Comparison of ENCODE assay signal across 21 mouse cellular contexts in the genomic region with DNA sequence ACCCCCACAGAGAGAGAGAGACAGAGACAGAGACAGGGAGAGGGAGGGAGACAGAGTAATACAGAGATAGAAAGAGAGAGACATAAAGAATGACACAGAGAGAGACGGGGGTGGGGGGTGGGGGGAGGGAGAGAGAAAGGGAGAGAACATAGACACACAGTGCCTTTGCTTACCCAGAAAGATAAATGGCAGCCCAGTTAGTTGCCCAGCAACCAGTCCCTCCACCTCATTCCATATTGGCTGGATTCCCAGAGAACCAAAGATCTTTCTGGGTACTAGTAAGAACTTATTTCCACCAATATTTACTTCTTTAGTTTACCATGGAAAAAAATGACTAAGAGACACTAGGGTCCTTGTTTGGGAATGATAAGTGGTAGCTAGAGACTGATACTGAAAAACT.
DNase-seq lines count a peak whose midpoint lies in the region; ATAC-seq and TF ChIP-seq lines count a peak whose summit lies in the region.
"Had no signal": no experiment of that assay in that cellular context is flagged by ENCODE, and none has a peak within 500 bp of the region (broad histone marks: within the 10 kb centered on the region; RNA-seq: fewer than 3 reads in every experiment).

No protein-coding gene starts in this region.

- 0 out of 2 replicates have a peak overlapping the region, but pooled peaks have one; percentile 5 for H3K27ac ChIP-seq in heart, embryonic 13.5 days (replicated peaks)
- H3K27ac ChIP-seq in heart, embryonic 11.5 days (ENCODE audit: low read depth, low read length): no peak overlapping the region
- H3K27ac ChIP-seq in lung, embryonic 14.5 days (ENCODE audit: low read depth): no peak overlapping the region
- no peak overlapping the region for H3K27ac ChIP-seq in lung, postnatal 0 days (ENCODE audit: low read length)
- H3K27ac ChIP-seq: embryonic facial prominence, embryonic 10.5 days; forebrain, embryonic 12.5 days; heart, adult 2 months; limb, embryonic 15.5 days; midbrain, embryonic 15.5 days had no signal

- WGBS in heart, embryonic 13.5 days: 13% methylated on average over 1 of the region's 1 CpGs
- WGBS in heart, embryonic 11.5 days (ENCODE audit: insufficient replicate concordance): 50% methylated on average over 1 of the region's 1 CpGs
- WGBS in lung, embryonic 14.5 days: 9% methylated on average over 1 of the region's 1 CpGs
- WGBS in lung, postnatal 0 days: 33% methylated on average over 1 of the region's 1 CpGs

- H3K27me3 ChIP-seq in heart, embryonic 13.5 days (replicated peaks): no peaks in the 10 kb centered on the region
- no peaks in the 10 kb centered on the region for H3K27me3 ChIP-seq in heart, embryonic 11.5 days (ENCODE audit: control insufficient read depth, insufficient read depth, low read length)
- no peaks in the 10 kb centered on the region for H3K27me3 ChIP-seq in lung, embryonic 14.5 days (ENCODE audit: insufficient read depth, low read length)
- no peaks in the 10 kb centered on the region for H3K27me3 ChIP-seq in lung, postnatal 0 days (replicated peaks; ENCODE audit: insufficient read depth, low read length)
- H3K27me3 ChIP-seq: forebrain, embryonic 12.5 days; limb, embryonic 15.5 days; midbrain, embryonic 15.5 days; Patski had no signal

- DNase-seq in lung, embryonic 14.5 days: peak; percentile 83
- no peak for DNase-seq in lung, postnatal 0 days (ENCODE audit: low spot score)
- DNase-seq in 3T3-L1 (ENCODE audit: low read depth, low spot score) (peak; percentile 20), adipocyte (ENCODE audit: low spot score) (peak; percentile 39)
- DNase-seq in kidney, adult 11 months: no peak
- DNase-seq: cerebellum, adult 8-10 months; gastrocnemius, postnatal 25 days; heart, adult 2 months; heart, postnatal 10 days; kidney, adult 9 months; kidney, postnatal 36 days; lung, adult 18-20 months; right cerebral cortex, adult 18-20 months; thymus, postnatal 36 days had no signal

- H3K9me3 ChIP-seq in heart, embryonic 13.5 days: no peaks in the 10 kb centered on the region
- no peaks in the 10 kb centered on the region for H3K9me3 ChIP-seq in heart, embryonic 11.5 days (replicated peaks; ENCODE audit: control insufficient read depth, low read length)
- no peaks in the 10 kb centered on the region for H3K9me3 ChIP-seq in lung, embryonic 14.5 days (ENCODE audit: low read depth, low read length)
- H3K9me3 ChIP-seq in lung, postnatal 0 days (ENCODE audit: low read length): no peaks in the 10 kb centered on the region
- H3K9me3 ChIP-seq: embryonic facial prominence, embryonic 10.5 days; forebrain, embryonic 12.5 days; limb, embryonic 15.5 days; midbrain, embryonic 15.5 days had no signal

- TF ChIP-seq CTCF in lung, embryonic 14.5 days (IDR thresholded peaks at IDR 0.05; ENCODE audit: low read depth): no peak
- TF ChIP-seq CTCF in lung, postnatal 0 days (IDR thresholded peaks at IDR 0.05): no peak

- H3K36me3 ChIP-seq in heart, embryonic 13.5 days: no peaks in the 10 kb centered on the region
- H3K36me3 ChIP-seq in heart, embryonic 11.5 days (ENCODE audit: control insufficient read depth, insufficient read depth, low read length): no peaks in the 10 kb centered on the region
- H3K36me3 ChIP-seq in lung, embryonic 14.5 days (ENCODE audit: insufficient read depth): no peaks in the 10 kb centered on the region
- H3K36me3 ChIP-seq in lung, postnatal 0 days (ENCODE audit: insufficient read depth, low read length): no peaks in the 10 kb centered on the region
- H3K36me3 ChIP-seq: embryonic facial prominence, embryonic 10.5 days; forebrain, embryonic 12.5 days; limb, embryonic 15.5 days; midbrain, embryonic 15.5 days had no signal

- peaks cover 18% of the 10 kb centered on the region for H3K4me1 ChIP-seq in heart, embryonic 13.5 days
- H3K4me1 ChIP-seq in heart, embryonic 11.5 days (ENCODE audit: control insufficient read depth, insufficient read depth, low read length): no peaks in the 10 kb centered on the region
- H3K4me1 ChIP-seq in lung, embryonic 14.5 days (ENCODE audit: insufficient read depth): no peaks in the 10 kb centered on the region; the same call in 1 of the 2 replicates
- H3K4me1 ChIP-seq in lung, postnatal 0 days (ENCODE audit: insufficient read depth, low read depth, low read length): no peaks in the 10 kb centered on the region

- no peak overlapping the region for H3K4me2 ChIP-seq in heart, embryonic 13.5 days
- no peak overlapping the region for H3K4me2 ChIP-seq in heart, embryonic 11.5 days
- H3K4me2 ChIP-seq in lung, embryonic 14.5 days: no peak overlapping the region
- no peak overlapping the region for H3K4me2 ChIP-seq in lung, postnatal 0 days (replicated peaks; ENCODE audit: low read depth, low read length)
- H3K4me2 ChIP-seq: forebrain, embryonic 12.5 days; limb, embryonic 15.5 days; midbrain, embryonic 15.5 days had no signal

- TF ChIP-seq EP300 in lung, postnatal 0 days (IDR thresholded peaks at IDR 0.05): no peak

- no peak overlapping the region for H3K4me3 ChIP-seq in heart, embryonic 13.5 days
- H3K4me3 ChIP-seq in heart, embryonic 11.5 days (ENCODE audit: low read depth, low read length): no peak overlapping the region
- H3K4me3 ChIP-seq in lung, embryonic 14.5 days (ENCODE audit: low read depth, low read length): no peak overlapping the region
- H3K4me3 ChIP-seq in lung, postnatal 0 days (ENCODE audit: low read depth, low read length): no peak overlapping the region
- H3K4me3 ChIP-seq: embryonic facial prominence, embryonic 10.5 days; forebrain, embryonic 12.5 days; heart, adult 2 months; limb, embryonic 15.5 days; midbrain, embryonic 15.5 days had no signal

- no peak overlapping the region for H3K9ac ChIP-seq in heart, embryonic 13.5 days
- H3K9ac ChIP-seq in heart, embryonic 11.5 days (ENCODE audit: low read depth, low read length): no peak overlapping the region
- H3K9ac ChIP-seq in lung, embryonic 14.5 days: no peak overlapping the region
- H3K9ac ChIP-seq in lung, postnatal 0 days (replicated peaks; ENCODE audit: low read depth): no peak overlapping the region
- H3K9ac ChIP-seq: forebrain, embryonic 12.5 days; limb, embryonic 15.5 days; midbrain, embryonic 15.5 days had no signal

- no peak for ATAC-seq in heart, embryonic 13.5 days (ENCODE audit: extremely low read depth, insufficient number of reproducible peaks, low FRiP score, low TSS enrichment)
- no peak for ATAC-seq in heart, embryonic 11.5 days (replicated peaks; ENCODE audit: insufficient number of reproducible peaks, low FRiP score, low TSS enrichment)
- ATAC-seq in lung, embryonic 14.5 days (ENCODE audit: insufficient read depth): peak; percentile 76
- no peak for ATAC-seq in lung, postnatal 0 days
- ATAC-seq: midbrain, embryonic 15.5 days; Patski had no signal

Comparison
In these comparisons a context has a peak if more than half of its experiments do, and no peak if none do; other contexts are left out.
1. DNase-seq: peak in lung, embryonic 14.5 days (single experiment), 3T3-L1 (single experiment) and adipocyte (single experiment); none in lung, postnatal 0 days (single experiment) and kidney, adult 11 months (single experiment).